Mouse (Mus musculus): Measurements from ENCODE around the gene Fam169b. TPM values are rescaled to one million over a fixed set of nuclear protein-coding genes. Genes with fewer than 3 reads are reported as not detected.

The Fam169b gene
- total and polyA plus RNA-seq, 2 experiments from 2014 or later: 0.08 to 0.18 TPM

DNA sequence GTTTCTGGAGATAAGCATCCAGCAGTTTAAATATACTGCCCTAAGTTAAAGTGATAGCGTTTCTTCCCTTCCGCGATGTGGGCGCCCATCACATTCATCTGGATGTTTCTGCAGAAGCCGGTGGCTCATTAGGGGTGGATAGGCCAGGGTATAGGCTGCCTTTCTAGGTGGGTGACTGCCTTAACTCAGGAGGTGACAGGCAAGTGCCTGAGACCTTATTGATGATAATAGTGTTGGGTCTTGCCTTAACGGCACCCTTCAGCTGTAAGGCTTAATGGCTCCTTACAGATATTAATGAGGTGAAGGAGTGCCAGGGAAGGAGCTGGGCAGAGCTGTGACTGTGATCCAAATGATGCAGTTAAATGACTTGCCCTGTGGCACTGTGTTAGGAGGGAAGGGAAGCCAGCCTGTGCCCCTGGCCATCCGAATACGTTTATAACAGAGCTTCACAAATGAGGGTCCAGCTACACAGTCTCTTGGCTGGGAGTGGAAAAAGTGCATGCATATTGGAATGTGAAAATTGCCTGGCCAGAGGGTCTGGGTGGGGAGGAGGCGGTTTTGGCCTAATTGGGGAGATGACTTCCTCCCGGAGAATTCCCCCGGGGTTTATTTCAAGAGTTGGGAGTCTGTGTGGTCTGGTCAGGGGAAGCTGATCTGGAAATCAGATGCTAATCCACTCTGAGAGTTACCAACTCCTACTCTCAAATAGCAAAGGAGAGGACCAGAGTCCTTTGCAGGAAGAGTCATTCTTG lies 81.9 kb downstream of the Fam169b start:
- no peaks in the 10 kb centered on the region for H3K36me3 ChIP-seq (replicated peaks; ENCODE audit: control insufficient read depth, insufficient read depth, low read length)
- ATAC-seq (ENCODE audit: insufficient read depth, low read depth) (no peak), DNase-seq (ENCODE audit: low spot score) (no peak)
- H3K27ac ChIP-seq (ENCODE audit: low read depth): no peak overlapping the region
- H3K4me3 ChIP-seq (ENCODE audit: low read depth, low read length): no peak overlapping the region
- TF ChIP-seq CTCF (IDR thresholded peaks at IDR 0.05; ENCODE audit: low read depth): no peak
- no peak for TF ChIP-seq EP300 (IDR thresholded peaks at IDR 0.05; ENCODE audit: low read depth)
- no peaks in the 10 kb centered on the region for H3K9me3 ChIP-seq (replicated peaks; ENCODE audit: control insufficient read depth, low read length)
- H3K4me1 ChIP-seq (ENCODE audit: control insufficient read depth, insufficient read depth): no peaks in the 10 kb centered on the region
- no peak overlapping the region for H3K9ac ChIP-seq (replicated peaks; ENCODE audit: low read depth, low read length)
- WGBS: 72% methylated on average over 11 of the region's 11 CpGs
- H3K4me2 ChIP-seq (ENCODE audit: low read depth, low read length): no peak overlapping the region
- no peaks in the 10 kb centered on the region for H3K27me3 ChIP-seq (ENCODE audit: control insufficient read depth, insufficient read depth, low read length)

DNA sequence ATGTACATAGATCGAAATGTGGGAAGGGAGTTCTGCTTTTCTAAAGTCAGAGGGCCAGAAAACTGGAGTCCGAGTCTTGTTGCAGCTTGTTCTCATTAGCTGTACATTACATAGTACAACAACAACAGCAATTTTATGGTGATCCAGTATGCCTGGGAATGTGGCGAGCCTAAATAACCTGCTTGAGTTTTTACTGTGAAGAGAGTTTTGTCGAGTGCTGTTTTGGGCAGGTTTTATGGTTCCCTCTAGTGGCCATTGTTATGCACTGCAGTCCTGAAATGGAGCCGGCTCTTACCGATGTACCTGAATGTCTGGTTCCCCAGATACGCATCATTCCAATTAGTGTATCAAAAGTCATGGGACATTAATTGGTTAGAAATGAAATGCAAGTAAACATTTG lies 83.8 kb downstream of the Fam169b start:
- Histone ChIP-seq H3K27ac (ENCODE audit: low read depth) (no peak overlapping the region), H3K9ac (replicated peaks; ENCODE audit: low read depth, low read length) (no peak overlapping the region), H3K27me3 (ENCODE audit: control insufficient read depth, insufficient read depth, low read length) (no peaks in the 10 kb centered on the region), H3K36me3 (replicated peaks; ENCODE audit: control insufficient read depth, insufficient read depth, low read length) (no peaks in the 10 kb centered on the region), H3K4me2 (ENCODE audit: low read depth, low read length) (no peak overlapping the region), H3K4me3 (ENCODE audit: low read depth, low read length) (no peak overlapping the region), H3K9me3 (replicated peaks; ENCODE audit: control insufficient read depth, low read length) (no peaks in the 10 kb centered on the region), H3K4me1 (ENCODE audit: control insufficient read depth, insufficient read depth) (no peaks in the 10 kb centered on the region)
- WGBS: 20% methylated on average over 7 of the region's 7 CpGs
- TF ChIP-seq CTCF (IDR thresholded peaks at IDR 0.05; ENCODE audit: low read depth): peak; percentile 90
- no peak for TF ChIP-seq EP300 (IDR thresholded peaks at IDR 0.05; ENCODE audit: low read depth)
- DNase-seq (ENCODE audit: low spot score) (peak; percentile 70), ATAC-seq (ENCODE audit: insufficient read depth, low read depth) (no peak)

DNA sequence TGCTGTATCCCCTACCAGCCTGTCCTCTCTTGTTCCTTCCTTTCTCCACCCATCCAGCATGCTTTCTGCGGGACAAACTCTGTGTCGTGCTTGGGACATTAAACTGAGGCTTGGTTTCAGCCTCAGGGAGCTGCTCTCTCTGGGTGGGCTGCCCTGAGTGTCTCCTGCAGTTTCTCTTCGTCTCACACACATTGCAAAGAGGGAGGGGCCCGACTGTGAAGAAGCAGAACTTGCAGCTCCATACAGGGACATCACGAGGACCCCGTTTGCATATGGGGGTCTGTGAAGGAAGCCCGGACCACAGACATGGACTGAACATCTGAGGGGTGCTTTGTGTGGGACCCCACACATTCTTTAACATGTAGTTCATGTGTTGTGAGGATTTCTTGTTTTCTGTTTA lies 89.0 kb downstream of the Fam169b start:
- Histone ChIP-seq H3K4me2 (ENCODE audit: low read depth, low read length) (no peak overlapping the region), H3K4me1 (ENCODE audit: control insufficient read depth, insufficient read depth) (no peaks in the 10 kb centered on the region), H3K9ac (replicated peaks; ENCODE audit: low read depth, low read length) (no peak overlapping the region), H3K27ac (ENCODE audit: low read depth) (no peak overlapping the region), H3K27me3 (ENCODE audit: control insufficient read depth, insufficient read depth, low read length) (no peaks in the 10 kb centered on the region), H3K4me3 (ENCODE audit: low read depth, low read length) (no peak overlapping the region), H3K9me3 (replicated peaks; ENCODE audit: control insufficient read depth, low read length) (no peaks in the 10 kb centered on the region; the same call in 1 of the 2 replicates), H3K36me3 (replicated peaks; ENCODE audit: control insufficient read depth, insufficient read depth, low read length) (no peaks in the 10 kb centered on the region)
- WGBS: 68% methylated on average over 7 of the region's 7 CpGs
- DNase-seq (ENCODE audit: low spot score) (no peak), ATAC-seq (ENCODE audit: insufficient read depth, low read depth) (no peak)
- TF ChIP-seq EP300 (IDR thresholded peaks at IDR 0.05; ENCODE audit: low read depth) (no peak), CTCF (IDR thresholded peaks at IDR 0.05; ENCODE audit: low read depth) (no peak)

DNA sequence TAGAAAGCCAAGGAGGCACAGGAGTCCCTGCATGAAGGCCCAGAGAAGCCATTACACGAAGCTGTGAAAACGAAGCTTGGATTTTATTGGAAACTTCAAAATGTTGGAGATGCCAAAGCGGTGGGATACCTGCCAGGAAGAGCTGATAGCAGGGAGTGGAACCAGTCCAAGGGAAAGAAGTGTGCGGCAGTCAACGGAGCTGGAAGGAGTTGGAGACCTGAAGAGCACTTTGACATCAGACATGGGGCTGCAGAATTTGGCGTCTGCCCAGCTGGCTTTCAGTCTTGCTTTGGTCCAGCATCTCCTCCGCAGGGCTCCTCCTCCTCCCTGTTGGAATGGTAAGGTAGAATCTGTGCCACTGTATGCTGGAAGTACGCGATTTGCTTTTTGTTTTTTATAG lies 92.1 kb downstream of the Fam169b start:
- Histone ChIP-seq H3K27ac (ENCODE audit: low read depth) (no peak overlapping the region), H3K9ac (replicated peaks; ENCODE audit: low read depth, low read length) (no peak overlapping the region), H3K36me3 (replicated peaks; ENCODE audit: control insufficient read depth, insufficient read depth, low read length) (no peaks in the 10 kb centered on the region), H3K27me3 (ENCODE audit: control insufficient read depth, insufficient read depth, low read length) (0 out of 2 replicates have a peak, but pooled peaks cover 5% of the 10 kb centered on the region), H3K9me3 (replicated peaks; ENCODE audit: control insufficient read depth, low read length) (no peaks in the 10 kb centered on the region; the same call in 1 of the 2 replicates), H3K4me2 (ENCODE audit: low read depth, low read length) (no peak overlapping the region), H3K4me1 (ENCODE audit: control insufficient read depth, insufficient read depth) (no peaks in the 10 kb centered on the region), H3K4me3 (ENCODE audit: low read depth, low read length) (no peak overlapping the region)
- no peak for TF ChIP-seq EP300 (IDR thresholded peaks at IDR 0.05; ENCODE audit: low read depth)
- TF ChIP-seq CTCF (IDR thresholded peaks at IDR 0.05; ENCODE audit: low read depth): no peak
- no peak for ATAC-seq (ENCODE audit: insufficient read depth, low read depth)
- no peak for DNase-seq (ENCODE audit: low spot score)
- WGBS: 40% methylated on average over 9 of the region's 9 CpGs

DNA sequence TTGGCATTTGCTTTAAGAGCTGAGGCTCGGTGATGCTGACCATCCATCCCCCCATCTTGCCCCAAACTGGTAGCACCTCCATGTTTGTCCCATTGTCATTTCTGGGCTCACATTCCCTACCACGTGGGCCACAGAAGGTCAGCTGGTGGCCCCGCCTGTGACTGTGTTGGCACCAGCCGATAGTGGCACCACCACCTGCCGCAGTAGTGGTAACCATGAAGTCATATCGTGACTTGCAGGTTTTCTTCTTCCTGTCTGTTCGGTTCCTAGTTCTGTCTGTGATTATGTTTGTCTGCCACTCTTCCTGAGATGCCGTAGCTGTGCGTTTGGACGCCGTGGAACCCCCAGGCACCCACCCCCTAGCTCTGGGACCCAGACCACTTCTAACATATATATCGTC lies 95.3 kb downstream of the Fam169b start:
- Histone ChIP-seq H3K9ac (replicated peaks; ENCODE audit: low read depth, low read length) (no peak overlapping the region), H3K36me3 (replicated peaks; ENCODE audit: control insufficient read depth, insufficient read depth, low read length) (no peaks in the 10 kb centered on the region), H3K4me3 (ENCODE audit: low read depth, low read length) (no peak overlapping the region), H3K9me3 (replicated peaks; ENCODE audit: control insufficient read depth, low read length) (no peaks in the 10 kb centered on the region; the same call in 1 of the 2 replicates), H3K27me3 (ENCODE audit: control insufficient read depth, insufficient read depth, low read length) (peaks cover 14% of the 10 kb centered on the region; the same call in 1 of the 2 replicates), H3K4me1 (ENCODE audit: control insufficient read depth, insufficient read depth) (no peaks in the 10 kb centered on the region), H3K27ac (ENCODE audit: low read depth) (no peak overlapping the region), H3K4me2 (ENCODE audit: low read depth, low read length) (no peak overlapping the region)
- WGBS: 81% methylated on average over 12 of the region's 12 CpGs
- ATAC-seq (ENCODE audit: insufficient read depth, low read depth) (no peak), DNase-seq (ENCODE audit: low spot score) (no peak)
- TF ChIP-seq CTCF (IDR thresholded peaks at IDR 0.05; ENCODE audit: low read depth): no peak
- no peak for TF ChIP-seq EP300 (IDR thresholded peaks at IDR 0.05; ENCODE audit: low read depth)

All from heart, postnatal 0 days (tissue).